Mouse (Mus musculus): ENCODE measurements around the gene Spocd1. TPM values are rescaled to one million over a fixed set of nuclear protein-coding genes. Genes with fewer than 3 reads are reported as not detected.
A peak's percentile ranks its signal among the peaks of the same experiment; 100 is the strongest.

The Spocd1 gene
- total and polyA plus RNA-seq, 2 experiments from 2014 or later, result 0.08 to 0.37 TPM

- Histone ChIP-seq H3K9me3 (ENCODE audit: low read length) (no peaks in the 10 kb centered on the region), H3K4me2 (ENCODE audit: low read depth, low read length) (no peak overlapping the region), H3K27ac (no peak overlapping the region), H3K4me1 (ENCODE audit: insufficient read depth, low read length) (0 out of 2 replicates have a peak, but pooled peaks cover 3% of the 10 kb centered on the region), H3K36me3 (ENCODE audit: insufficient read depth, low read length) (no peaks in the 10 kb centered on the region), H3K27me3 (ENCODE audit: insufficient read depth, low read length) (no peaks in the 10 kb centered on the region), H3K9ac (replicated peaks; ENCODE audit: low read length) (no peak overlapping the region), H3K4me3 (ENCODE audit: low read length) (no peak overlapping the region)
- no peak for TF ChIP-seq CTCF (IDR thresholded peaks at IDR 0.05; ENCODE audit: low read depth)
- DNase-seq (ENCODE audit: low spot score) (no peak), ATAC-seq (no peak)
- whole genome bisulfite sequencing, result 48% methylated on average over 6 of the region's 6 CpGs
Measured at GRCm38 (mm10) chr4:129924694-129925093, 4.4 kb upstream of the Spocd1 start.

DNA sequence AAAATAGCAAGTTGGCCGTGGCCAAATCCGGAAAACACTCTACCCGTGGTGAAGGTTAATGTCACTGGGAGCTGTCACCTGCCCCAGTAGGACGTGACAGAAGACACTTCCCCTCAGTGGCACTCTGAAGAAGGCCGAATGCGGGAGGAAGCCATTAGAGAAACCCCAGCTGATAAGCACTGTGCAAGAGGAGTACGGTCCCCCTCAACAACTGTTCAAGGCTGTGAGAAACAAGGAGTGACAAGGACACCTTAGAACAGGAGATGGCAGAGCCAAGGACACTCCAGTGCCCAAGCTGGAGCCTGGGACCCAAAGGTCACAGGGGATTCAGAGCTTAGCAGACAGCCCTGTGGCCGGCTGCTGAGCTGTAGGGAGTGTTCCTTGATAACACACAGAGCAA lies 2.5 kb upstream of the Spocd1 start:
- Histone ChIP-seq H3K4me3 (ENCODE audit: low read length) (no peak overlapping the region), H3K4me1 (ENCODE audit: insufficient read depth, low read length) (no peaks in the 10 kb centered on the region), H3K9me3 (ENCODE audit: low read length) (no peaks in the 10 kb centered on the region), H3K27me3 (ENCODE audit: insufficient read depth, low read length) (no peaks in the 10 kb centered on the region), H3K36me3 (ENCODE audit: insufficient read depth, low read length) (no peaks in the 10 kb centered on the region), H3K27ac (no peak overlapping the region), H3K4me2 (ENCODE audit: low read depth, low read length) (no peak overlapping the region), H3K9ac (replicated peaks; ENCODE audit: low read length) (no peak overlapping the region)
- ATAC-seq (no peak), DNase-seq (ENCODE audit: low spot score) (no peak)
- no peak for TF ChIP-seq CTCF (IDR thresholded peaks at IDR 0.05; ENCODE audit: low read depth)
- WGBS, result 61% methylated on average over 8 of the region's 8 CpGs

DNA sequence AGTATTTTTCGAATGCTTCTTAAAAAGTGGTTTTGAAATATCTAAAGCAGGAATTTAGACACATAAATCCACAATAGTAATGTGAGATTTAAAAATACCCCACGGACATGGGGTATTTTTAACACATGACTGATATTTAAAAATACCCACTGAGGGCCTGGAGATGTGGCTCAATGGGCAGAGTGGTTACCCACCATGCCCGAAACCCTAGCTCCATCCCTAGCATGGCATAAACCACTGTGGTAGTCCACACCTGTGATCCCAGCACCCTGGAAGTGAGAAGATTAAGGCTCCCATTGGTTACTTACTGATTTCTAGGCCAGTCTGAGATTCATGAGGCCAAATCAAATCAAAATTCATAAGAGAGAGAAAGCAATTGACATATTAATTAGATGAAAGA lies 2.0 kb upstream of the Spocd1 start:
- Histone ChIP-seq H3K27ac (no peak overlapping the region), H3K27me3 (ENCODE audit: insufficient read depth, low read length) (no peaks in the 10 kb centered on the region), H3K4me1 (ENCODE audit: insufficient read depth, low read length) (no peaks in the 10 kb centered on the region), H3K4me2 (ENCODE audit: low read depth, low read length) (no peak overlapping the region), H3K4me3 (ENCODE audit: low read length) (no peak overlapping the region), H3K9ac (replicated peaks; ENCODE audit: low read length) (no peak overlapping the region), H3K36me3 (ENCODE audit: insufficient read depth, low read length) (no peaks in the 10 kb centered on the region), H3K9me3 (ENCODE audit: low read length) (no peaks in the 10 kb centered on the region)
- ATAC-seq, result no peak
- WGBS, result 87% methylated on average over 3 of the region's 3 CpGs
- no peak for TF ChIP-seq CTCF (IDR thresholded peaks at IDR 0.05; ENCODE audit: low read depth)
- no peak for DNase-seq (ENCODE audit: low spot score)

GRCm38 (mm10) chr4:129928124-129928751 lies 811 bp upstream of the Spocd1 start:
- H3K9ac ChIP-seq (replicated peaks; ENCODE audit: low read length), result no peak overlapping the region
- no peaks in the 10 kb centered on the region for H3K9me3 ChIP-seq (ENCODE audit: low read length)
- no peaks in the 10 kb centered on the region for H3K4me1 ChIP-seq (ENCODE audit: insufficient read depth, low read length)
- WGBS, result 5% methylated on average over 19 of the region's 19 CpGs
- DNase-seq (ENCODE audit: low spot score) (peak; percentile 69), ATAC-seq (peak; percentile 69; the same call in 1 of the 2 replicates)
- peak; percentile 85 for TF ChIP-seq CTCF (IDR thresholded peaks at IDR 0.05; ENCODE audit: low read depth)
- no peak overlapping the region for H3K27ac ChIP-seq
- H3K4me3 ChIP-seq (ENCODE audit: low read length), result no peak overlapping the region
- no peaks in the 10 kb centered on the region for H3K36me3 ChIP-seq (ENCODE audit: insufficient read depth, low read length)
- no peaks in the 10 kb centered on the region for H3K27me3 ChIP-seq (ENCODE audit: insufficient read depth, low read length)
- peak overlapping the region; percentile 40 for H3K4me2 ChIP-seq (ENCODE audit: low read depth, low read length)

- H3K27ac ChIP-seq, result peak overlapping the region; percentile 45; the same call in 1 of the 2 replicates
- DNase-seq (ENCODE audit: low spot score) (peak; percentile 23), ATAC-seq (no peak)
- no peak for TF ChIP-seq CTCF (IDR thresholded peaks at IDR 0.05; ENCODE audit: low read depth)
- 51% methylated on average over 14 of the region's 14 CpGs for WGBS
- no peak overlapping the region for H3K4me2 ChIP-seq (ENCODE audit: low read depth, low read length)
- H3K4me3 ChIP-seq (ENCODE audit: low read length), result no peak overlapping the region
- no peaks in the 10 kb centered on the region for H3K27me3 ChIP-seq (ENCODE audit: insufficient read depth, low read length)
- H3K9me3 ChIP-seq (ENCODE audit: low read length), result no peaks in the 10 kb centered on the region
- peaks cover 7% of the 10 kb centered on the region; the same call in 1 of the 2 replicates for H3K4me1 ChIP-seq (ENCODE audit: insufficient read depth, low read length)
- H3K36me3 ChIP-seq (ENCODE audit: insufficient read depth, low read length), result no peaks in the 10 kb centered on the region
- no peak overlapping the region for H3K9ac ChIP-seq (replicated peaks; ENCODE audit: low read length)
Measured at GRCm38 (mm10) chr4:129933696-129934095, 4.6 kb downstream of the Spocd1 start.

GRCm38 (mm10) chr4:129934177-129934855 lies 5.3 kb downstream of the Spocd1 start:
- no peaks in the 10 kb centered on the region for H3K9me3 ChIP-seq (ENCODE audit: low read length)
- H3K36me3 ChIP-seq (ENCODE audit: insufficient read depth, low read length), result no peaks in the 10 kb centered on the region
- no peak overlapping the region for H3K4me3 ChIP-seq (ENCODE audit: low read length)
- ATAC-seq, result peak; percentile 87
- 36% methylated on average over 16 of the region's 16 CpGs for WGBS
- no peak for TF ChIP-seq CTCF (IDR thresholded peaks at IDR 0.05; ENCODE audit: low read depth)
- no peak overlapping the region for H3K9ac ChIP-seq (replicated peaks; ENCODE audit: low read length)
- peak overlapping the region; percentile 45; the same call in 1 of the 2 replicates for H3K27ac ChIP-seq
- DNase-seq (ENCODE audit: low spot score), result peak; percentile 79
- no peaks in the 10 kb centered on the region for H3K27me3 ChIP-seq (ENCODE audit: insufficient read depth, low read length)
- peak overlapping the region; percentile 6; the same call in 1 of the 2 replicates for H3K4me2 ChIP-seq (ENCODE audit: low read depth, low read length)
- peaks cover 7% of the 10 kb centered on the region; the same call in 1 of the 2 replicates for H3K4me1 ChIP-seq (ENCODE audit: insufficient read depth, low read length)
